Mouse (Mus musculus) testis, adult 2 months (tissue): ENCODE results near the gene Tmed10. TPM values are rescaled to one million over a fixed set of nuclear protein-coding genes. Genes with fewer than 3 reads are reported as not detected.

Experiments
- H3K27ac ChIP-seq: fragments of 200-500 bp; 2 replicates; pipeline ENCODE4 v1.5.1; 2012; ENCODE audit warnings: low read depth, low read length; ENCODE audit not compliant: control insufficient read depth, insufficient read depth
- H3K27me3 ChIP-seq: fragments of 200-500 bp; 2 replicates; pipeline ENCODE4 v1.6.1; 2012; ENCODE audit warnings: mild to moderate bottlenecking, low read length, moderate library complexity; ENCODE audit not compliant: control insufficient read depth, insufficient read depth
- H3K36me3 ChIP-seq: fragments of 200-500 bp; 2 replicates; pipeline ENCODE4 v1.6.1; 2012; ENCODE audit warnings: mild to moderate bottlenecking, low read length; ENCODE audit not compliant: control insufficient read depth, insufficient read depth
- H3K4me1 ChIP-seq: fragments of 200-500 bp; 2 replicates; pipeline ENCODE4 v1.6.1; 2012; ENCODE audit warnings: low read length; ENCODE audit not compliant: control insufficient read depth, insufficient read depth
- H3K4me3 ChIP-seq: fragments of 200-500 bp; 2 replicates; pipeline ENCODE4 v1.5.1; 2012; ENCODE audit warnings: low read depth, mild to moderate bottlenecking, low read length, moderate library complexity, mixed read lengths; ENCODE audit not compliant: control insufficient read depth
- CTCF ChIP-seq: fragments of 200-500 bp; IDR thresholded peaks from 2 replicates; pipeline ENCODE4 v1.5.1; 2012; ENCODE audit warnings: low read depth, mild to moderate bottlenecking, inconsistent platforms, low read length, moderate library complexity; ENCODE audit not compliant: control insufficient read depth, insufficient read depth, insufficient replicate concordance
- POLR2A ChIP-seq: fragments of 200-500 bp; IDR thresholded peaks from 2 replicates; pipeline ENCODE4 v1.6.1; 2012; ENCODE audit warnings: low read depth, mild to moderate bottlenecking, inconsistent platforms, low read length, moderate library complexity; ENCODE audit not compliant: control insufficient read depth
- polyA plus RNA-seq: library from polyadenylated mRNA; depleted of rRNA; stranded (reverse); fragments of >200 nt; gene quantifications from 2 replicates; pipeline ENCODE4 v1.2.3, GENCODE M21; 2012

Tmed10 gene
- polyA plus RNA-seq, 1 experiment = 86.0 TPM

DNA sequence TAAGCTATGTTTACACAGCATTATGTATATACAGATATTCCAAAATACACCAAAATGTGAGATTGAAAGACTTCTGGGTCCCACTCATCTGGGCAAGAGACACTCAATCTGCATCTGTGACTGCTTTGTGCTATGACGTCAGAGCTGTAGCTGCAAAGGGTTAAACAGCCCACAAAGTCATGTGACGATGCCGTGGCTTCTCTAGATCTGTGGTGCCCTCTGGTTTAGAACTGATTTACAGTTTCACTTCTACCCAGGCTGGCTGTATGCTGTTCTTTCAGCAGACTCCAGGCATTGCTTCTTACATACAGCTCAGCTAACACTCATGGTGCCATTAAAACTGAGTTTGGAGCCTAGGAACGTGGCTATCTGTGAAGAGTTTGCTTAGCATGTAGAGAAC lies 69.9 kb downstream of the Tmed10 start:
- Histone ChIP-seq H3K4me3 (no peak overlapping the region), H3K27ac (no peak overlapping the region), H3K27me3 (no peaks in the 10 kb centered on the region), H3K36me3 (peaks cover 1% of the 10 kb centered on the region), H3K4me1 (no peaks in the 10 kb centered on the region)
- no peak for TF ChIP-seq CTCF
- no peak for TF ChIP-seq POLR2A

DNA sequence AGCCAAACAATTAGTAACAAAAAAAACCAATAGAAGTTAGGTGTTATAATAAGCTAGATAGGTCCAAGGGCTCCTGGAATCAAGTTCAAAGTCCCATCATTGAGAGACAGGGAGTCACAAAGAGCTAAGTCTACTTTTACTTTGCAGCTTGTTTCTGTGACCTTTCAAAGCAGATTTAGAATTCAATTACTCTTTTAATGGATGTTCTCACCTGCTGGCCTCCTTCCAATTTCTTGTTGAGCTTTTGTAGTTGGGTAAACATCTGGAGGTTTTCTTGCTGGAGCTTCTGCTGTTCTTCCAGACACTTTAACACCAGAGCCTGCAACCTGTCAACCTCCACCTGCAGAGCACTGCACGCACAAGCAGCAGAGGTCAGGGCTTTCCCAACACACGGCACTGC lies 71.4 kb downstream of the Tmed10 start:
- Histone ChIP-seq H3K27me3 (no peaks in the 10 kb centered on the region), H3K4me1 (no peaks in the 10 kb centered on the region), H3K4me3 (no peak overlapping the region), H3K27ac (no peak overlapping the region), H3K36me3 (no peaks in the 10 kb centered on the region; the same call in 1 of the 2 replicates)
- no peak for TF ChIP-seq CTCF
- no peak for TF ChIP-seq POLR2A

DNA sequence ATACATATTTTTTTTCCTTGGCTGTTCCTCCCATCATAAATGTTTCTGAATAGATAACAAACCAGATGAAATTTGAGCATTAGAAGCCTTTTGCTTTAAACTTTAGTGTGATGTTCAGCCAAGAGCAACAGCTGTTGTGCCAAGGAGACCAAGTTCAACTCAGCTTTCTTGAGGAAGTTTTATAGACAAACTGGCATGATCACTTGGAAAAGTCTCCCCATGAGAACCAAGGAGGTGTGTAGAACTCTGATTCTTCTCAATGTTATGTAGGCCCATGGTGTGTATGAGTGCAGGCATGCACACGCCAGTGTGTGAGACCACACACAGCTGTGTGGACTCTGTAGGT lies 75.8 kb downstream of the Tmed10 start:
- no peak overlapping the region for H3K4me3 ChIP-seq
- no peaks in the 10 kb centered on the region for H3K27me3 ChIP-seq
- no peaks in the 10 kb centered on the region for H3K36me3 ChIP-seq
- H3K27ac ChIP-seq = peak overlapping the region; percentile 57; the same call in 1 of the 2 replicates
- TF ChIP-seq CTCF (no peak), POLR2A (no peak)
- H3K4me1 ChIP-seq = no peaks in the 10 kb centered on the region; the same call in 1 of the 2 replicates

DNA sequence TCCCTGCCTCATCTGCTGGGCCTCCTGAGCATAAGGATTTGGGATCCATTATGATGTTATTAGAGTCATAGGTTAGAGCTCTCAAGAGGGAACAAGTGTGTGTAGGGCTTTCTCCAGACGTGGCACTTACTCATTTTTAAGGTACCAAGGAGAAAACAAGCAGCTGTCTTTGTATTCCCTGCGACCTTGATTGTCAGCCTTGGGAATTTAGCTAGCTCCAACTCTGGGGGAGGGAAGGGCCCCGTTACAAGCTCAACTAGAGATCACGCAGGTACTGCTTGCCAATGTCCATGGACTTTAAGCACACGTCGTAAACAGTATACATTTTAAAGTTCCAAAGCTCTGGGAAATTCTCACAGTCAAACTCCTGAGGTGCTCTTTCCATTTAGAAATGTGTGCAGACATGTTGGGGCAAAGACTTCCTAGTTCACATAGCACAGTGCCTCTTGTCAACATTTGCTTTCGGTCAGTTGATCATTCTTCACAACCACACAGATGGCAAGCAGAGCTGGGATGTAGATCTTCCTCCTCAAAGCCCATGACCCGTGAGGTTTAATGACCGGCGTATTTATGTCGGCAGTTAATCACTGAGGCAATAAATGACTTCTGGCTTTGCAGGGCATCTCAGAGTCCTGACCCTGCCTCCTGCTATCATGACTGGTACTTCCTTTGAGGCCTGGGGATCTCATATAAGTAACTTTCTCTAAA lies 76.4 kb downstream of the Tmed10 start:
- H3K36me3 ChIP-seq = no peaks in the 10 kb centered on the region
- peak overlapping the region; percentile 66 for H3K27ac ChIP-seq
- TF ChIP-seq CTCF = no peak
- no peak for TF ChIP-seq POLR2A

DNA sequence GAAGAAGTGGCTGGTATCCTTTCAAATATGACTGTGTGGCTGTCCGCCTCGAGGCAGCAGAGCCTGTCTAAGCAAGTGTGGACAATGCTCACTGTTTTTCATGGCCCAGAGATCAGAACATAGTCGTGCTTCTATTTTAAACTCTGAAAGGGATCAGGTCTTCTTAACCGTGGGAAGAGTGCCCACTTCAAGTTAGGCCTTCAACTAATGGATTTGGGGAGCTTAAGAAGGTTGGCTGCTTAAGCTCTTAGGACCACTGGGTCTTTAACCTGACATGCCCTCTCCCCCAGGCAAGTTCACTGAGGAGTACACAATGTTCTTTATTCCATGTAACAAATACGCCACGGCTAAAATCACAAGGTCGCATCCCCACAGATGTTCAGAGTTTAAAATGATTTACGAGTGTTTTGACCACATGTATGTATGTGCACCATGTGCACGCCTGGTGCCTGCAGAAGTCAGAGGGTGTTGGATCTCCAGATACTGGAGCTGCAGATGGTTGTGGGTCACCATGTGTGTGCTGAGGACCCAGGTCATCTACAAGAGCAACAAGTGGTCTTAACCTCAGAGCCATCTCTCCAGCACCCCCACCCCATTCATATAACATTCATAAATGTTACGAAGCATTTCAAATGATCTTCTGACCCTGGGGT lies 77.2 kb downstream of the Tmed10 start:
- Histone ChIP-seq H3K27ac (peak overlapping the region; percentile 47), H3K36me3 (no peaks in the 10 kb centered on the region), H3K27me3 (no peaks in the 10 kb centered on the region), H3K4me3 (no peak overlapping the region), H3K4me1 (no peaks in the 10 kb centered on the region; the same call in 1 of the 2 replicates)
- TF ChIP-seq POLR2A (no peak), CTCF (no peak)

More for the DNA sequence above, 76.4 kb downstream of the Tmed10 start:
- Histone ChIP-seq H3K27me3 (no peaks in the 10 kb centered on the region), H3K4me1 (no peaks in the 10 kb centered on the region; the same call in 1 of the 2 replicates), H3K4me3 (no peak overlapping the region)

DNA sequence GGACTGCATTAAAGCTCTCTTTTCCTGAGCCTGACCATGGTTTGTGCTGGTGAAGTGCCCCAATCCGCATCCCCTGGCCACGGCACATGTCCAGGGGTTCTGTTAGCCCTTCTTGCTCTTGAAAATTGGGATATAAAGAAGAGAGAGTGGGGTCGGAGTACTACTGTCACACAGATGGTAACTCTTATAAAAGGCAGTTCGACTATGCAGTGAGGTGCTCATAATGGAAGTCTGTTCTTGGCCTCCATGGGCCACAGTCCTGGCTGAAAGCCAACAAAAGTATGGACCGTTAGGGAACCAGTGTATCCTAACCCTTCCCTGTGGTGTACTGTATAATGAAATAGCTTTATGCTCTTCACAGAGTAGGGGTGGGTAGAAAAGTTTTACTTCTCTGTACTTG lies 77.7 kb downstream of the Tmed10 start:
- no peak overlapping the region for H3K4me3 ChIP-seq
- no peaks in the 10 kb centered on the region for H3K36me3 ChIP-seq
- peaks cover 2% of the 10 kb centered on the region; the same call in 1 of the 2 replicates for H3K4me1 ChIP-seq
- no peak for TF ChIP-seq CTCF
- no peak for TF ChIP-seq POLR2A
- no peaks in the 10 kb centered on the region for H3K27me3 ChIP-seq
- no peak overlapping the region for H3K27ac ChIP-seq

DNA sequence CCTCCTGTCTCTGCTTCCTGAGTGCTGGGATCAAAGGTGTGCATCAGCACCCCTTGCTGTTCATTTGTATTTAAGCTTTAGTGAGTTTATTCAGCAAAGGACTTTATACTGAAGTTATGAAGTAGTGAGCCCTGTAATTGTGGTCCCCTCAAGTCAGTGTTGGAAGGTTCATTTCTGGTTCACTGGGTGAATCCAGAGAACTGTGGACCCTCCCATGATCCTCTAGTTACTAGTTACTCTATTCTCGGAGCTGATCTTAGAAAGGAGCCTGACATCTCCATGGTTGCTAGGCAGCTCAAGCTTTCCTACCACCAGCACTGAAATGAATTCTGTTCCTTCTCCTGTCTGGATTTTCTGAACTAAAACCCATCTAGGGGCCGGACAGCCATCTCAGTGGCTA lies 79.1 kb downstream of the Tmed10 start:
- Histone ChIP-seq H3K4me1 (peaks cover 4% of the 10 kb centered on the region), H3K27ac (no peak overlapping the region), H3K4me3 (no peak overlapping the region), H3K36me3 (peaks cover 2% of the 10 kb centered on the region), H3K27me3 (no peaks in the 10 kb centered on the region)
- TF ChIP-seq POLR2A = no peak
- TF ChIP-seq CTCF = no peak
